Mouse (Mus musculus) neural tube, embryonic 11.5 days (tissue): ENCODE data around the gene Ppp1r7. TPM values are rescaled to one million over a fixed set of nuclear protein-coding genes. Genes with fewer than 3 reads are reported as not detected.
A peak's percentile ranks its signal among the peaks of the same experiment; 100 is the strongest.

ENCODE experiments used
- ATAC-seq: fragments of 200-750 bp; cut with Nextera tagmentation; 2 replicates; pipeline ENCODE4 v1.8.0; 2017; ENCODE audit warnings: moderate number of reproducible peaks, mild to moderate bottlenecking, moderate TSS enrichment, moderate library complexity; ENCODE audit not compliant: insufficient read depth, low FRiP score, low TSS enrichment
- DNase-seq: peaks from one replicate; pipeline ENCODE4 v3.0.0-alpha.2; 2015; ENCODE audit warnings: low spot score
- H3K27ac ChIP-seq: fragments of 300-500 bp; sonication (generic); 2 replicates; pipeline ENCODE4 v1.5.1; 2014; ENCODE audit warnings: low read depth, mild to moderate bottlenecking, low read length
- H3K27me3 ChIP-seq: fragments of 300-500 bp; sonication (generic); 2 replicates; pipeline ENCODE4 v1.6.1; 2014; ENCODE audit warnings: mild to moderate bottlenecking, low read length, mixed read lengths; ENCODE audit not compliant: control insufficient read depth, insufficient read depth
- H3K36me3 ChIP-seq: fragments of 300-500 bp; sonication (generic); 2 replicates; pipeline ENCODE4 v1.6.1; 2014; ENCODE audit warnings: mild to moderate bottlenecking, low read length, moderate library complexity, mixed read lengths; ENCODE audit not compliant: control insufficient read depth, insufficient read depth
- H3K4me1 ChIP-seq: fragments of 300-500 bp; sonication (generic); 2 replicates; pipeline ENCODE4 v1.6.1; 2014; ENCODE audit warnings: low read length, mixed read lengths; ENCODE audit not compliant: control insufficient read depth, insufficient read depth
- H3K4me2 ChIP-seq: fragments of 300-500 bp; sonication (generic); 2 replicates; pipeline ENCODE4 v1.6.1; 2014; ENCODE audit warnings: low read depth, mild to moderate bottlenecking, moderate library complexity
- H3K4me3 ChIP-seq: fragments of 300-500 bp; sonication (generic); 2 replicates; pipeline ENCODE4 v1.5.1; 2014; ENCODE audit warnings: low read depth, low read length
- H3K9ac ChIP-seq: fragments of 300-500 bp; sonication (generic); 2 replicates; pipeline ENCODE4 v1.6.1; 2014; ENCODE audit warnings: mild to moderate bottlenecking, low read length
- H3K9me3 ChIP-seq: fragments of 300-500 bp; sonication (generic); 2 replicates; pipeline ENCODE4 v1.6.1; 2016; ENCODE audit warnings: low read length; ENCODE audit not compliant: control insufficient read depth
- WGBS: fragments of 180-500 bp; shearing (Covaris S2); extraction: QIAGEN DNeasy Blood & Tissue Kit; methylation state at CpG from one replicate; pipeline ENCODE4 v1.1.7; 2014; 5-methylcytosine and 5-hydroxymethylcytosine counted together
- microRNA-seq: library from miRNA; unstranded; fragments of <30 nt; microRNA quantifications from one replicate; pipeline ENCODE4, GENCODE M21; 2016
- polyA plus RNA-seq: library from polyadenylated mRNA; unstranded; fragments of >200 nt; fragmentation: Nextera tagmentation; extraction: Ambion mirVana; gene quantifications from 2 replicates; pipeline ENCODE4 v1.2.1, GENCODE M21; 2014

Ppp1r7 gene
- polyA plus RNA-seq, 1 experiment from 2014 or later = 79.0 TPM

DNA sequence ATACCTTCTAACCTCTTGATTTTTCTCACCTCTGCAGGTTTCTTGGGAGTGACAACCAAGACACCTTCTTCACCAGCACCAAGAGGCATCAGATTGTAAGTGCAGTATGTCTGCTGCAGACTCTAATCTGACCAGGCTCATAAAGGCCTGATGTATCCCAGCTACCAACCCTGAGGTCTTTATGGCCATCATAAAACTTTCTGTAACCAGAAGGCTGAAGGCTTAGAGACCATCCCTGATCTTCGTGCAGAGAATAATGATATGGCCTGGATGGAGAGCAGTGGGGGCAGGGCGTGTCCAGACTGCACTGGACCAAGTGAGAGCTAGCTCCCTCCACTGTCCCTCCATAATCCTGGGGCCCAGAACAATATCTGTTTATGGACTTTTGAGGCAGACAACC, 44.5 kb downstream of the Ppp1r7 start:
- no peak overlapping the region for H3K9ac ChIP-seq
- no peak overlapping the region for H3K4me3 ChIP-seq
- H3K36me3 ChIP-seq = no peaks in the 10 kb centered on the region
- no peaks in the 10 kb centered on the region for H3K4me1 ChIP-seq
- H3K9me3 ChIP-seq = no peaks in the 10 kb centered on the region
- no peak overlapping the region for H3K4me2 ChIP-seq
- H3K27me3 ChIP-seq = no peaks in the 10 kb centered on the region
- ATAC-seq (no peak), DNase-seq (no peak)
- WGBS = 50% methylated on average over 2 of the region's 2 CpGs
- H3K27ac ChIP-seq = no peak overlapping the region

DNA sequence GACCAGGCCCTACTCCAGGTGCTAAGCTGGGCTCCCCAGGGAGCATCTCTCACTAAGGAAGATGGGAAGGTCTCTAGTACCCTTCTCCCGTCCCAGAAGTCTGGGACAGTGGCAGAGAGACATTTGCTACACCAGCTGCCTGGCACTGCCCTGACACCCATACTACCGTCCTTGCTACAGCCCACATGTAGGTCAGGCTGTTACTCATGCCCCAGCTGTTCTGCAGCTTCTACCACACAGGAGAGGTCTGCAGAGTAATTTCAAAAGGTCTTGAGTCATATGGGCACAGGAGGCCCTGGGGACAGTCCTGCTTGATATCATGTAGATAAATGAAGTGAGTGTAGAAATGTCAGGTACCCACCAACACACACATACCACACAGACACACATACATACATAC, 46.3 kb downstream of the Ppp1r7 start:
- no peak for ATAC-seq

DNA sequence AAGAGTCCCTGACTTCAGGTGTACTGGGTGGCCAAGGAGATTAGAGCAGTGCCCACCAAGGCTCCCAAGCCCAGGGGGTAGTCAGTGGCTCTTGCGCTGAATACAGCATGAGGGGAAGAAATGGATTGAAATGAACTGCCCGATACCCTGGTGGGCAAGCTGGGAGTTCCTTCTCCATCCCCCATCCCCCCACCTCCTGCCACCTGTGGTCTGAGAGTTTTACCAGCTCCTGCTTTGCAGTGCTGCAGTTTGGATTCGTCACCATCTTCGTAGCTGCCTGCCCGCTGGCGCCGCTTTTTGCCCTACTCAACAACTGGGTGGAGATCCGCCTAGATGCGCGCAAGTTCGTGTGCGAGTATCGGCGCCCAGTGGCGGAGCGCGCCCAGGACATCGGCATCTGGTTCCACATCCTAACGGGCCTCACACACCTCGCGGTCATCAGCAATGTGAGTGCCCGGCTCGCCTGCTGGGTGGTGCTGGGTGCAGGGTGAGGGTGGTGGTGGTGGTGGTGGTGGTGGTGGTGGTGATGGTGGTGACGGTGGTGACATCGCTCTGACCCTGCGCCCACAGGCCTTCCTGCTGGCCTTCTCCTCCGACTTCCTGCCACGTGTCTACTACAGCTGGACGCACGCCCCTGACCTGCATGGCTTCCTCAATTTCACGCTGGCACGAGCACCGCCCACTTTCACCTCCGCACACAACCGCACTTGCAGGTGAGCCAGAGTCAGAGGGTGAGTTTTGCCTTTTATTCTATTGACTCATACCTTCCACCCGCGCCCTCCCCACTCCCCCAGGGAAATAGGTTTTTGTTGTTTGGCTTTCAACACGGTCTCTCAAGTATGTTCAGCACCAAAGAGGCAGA, 58.8 kb downstream of the Ppp1r7 start:
- Histone ChIP-seq H3K4me2 (peak overlapping the region; percentile 36), H3K4me1 (no peaks in the 10 kb centered on the region), H3K36me3 (no peaks in the 10 kb centered on the region; the same call in 1 of the 2 replicates), H3K27ac (no peak overlapping the region), H3K27me3 (no peaks in the 10 kb centered on the region), H3K9ac (no peak overlapping the region), H3K9me3 (no peaks in the 10 kb centered on the region), H3K4me3 (peak overlapping the region; percentile 15; the same call in 1 of the 2 replicates)
- ATAC-seq (no peak), DNase-seq (peak; percentile 21)
- WGBS = 17% methylated on average over 38 of the region's 38 CpGs

More for the DNA sequence above, 46.3 kb downstream of the Ppp1r7 start:
- Histone ChIP-seq H3K36me3 (no peaks in the 10 kb centered on the region), H3K4me3 (no peak overlapping the region), H3K9ac (no peak overlapping the region), H3K27ac (no peak overlapping the region), H3K9me3 (no peaks in the 10 kb centered on the region), H3K4me2 (no peak overlapping the region), H3K4me1 (no peaks in the 10 kb centered on the region), H3K27me3 (no peaks in the 10 kb centered on the region)
- WGBS = 70% methylated on average over 2 of the region's 2 CpGs
- DNase-seq = no peak

DNA sequence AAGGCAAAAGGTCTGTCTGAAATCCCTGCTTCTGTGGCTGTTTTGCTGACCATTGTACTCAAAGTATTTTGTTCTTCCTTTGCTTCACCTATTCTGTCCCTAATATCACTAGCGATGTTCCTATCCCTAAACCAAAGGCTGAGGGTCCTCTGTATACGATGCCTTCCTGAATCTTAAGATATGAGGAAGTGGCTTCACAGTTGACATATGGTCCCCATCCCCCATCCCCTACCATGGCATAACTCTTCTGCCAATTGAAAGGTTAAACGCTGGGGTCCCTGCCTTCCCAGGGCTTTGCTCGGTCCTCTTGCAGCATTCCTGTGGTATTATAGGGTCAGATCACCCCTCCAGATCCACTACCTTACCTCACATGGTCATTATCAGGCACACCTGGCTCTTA, 60.7 kb downstream of the Ppp1r7 start:
- 83% methylated on average over 4 of the region's 4 CpGs for WGBS
- no peaks in the 10 kb centered on the region for H3K4me1 ChIP-seq

More for the DNA sequence above, 60.7 kb downstream of the Ppp1r7 start:
- Histone ChIP-seq H3K9me3 (no peaks in the 10 kb centered on the region), H3K27ac (no peak overlapping the region), H3K9ac (no peak overlapping the region), H3K27me3 (no peaks in the 10 kb centered on the region), H3K36me3 (peaks cover 8% of the 10 kb centered on the region), H3K4me2 (no peak overlapping the region), H3K4me3 (no peak overlapping the region)
- ATAC-seq (no peak), DNase-seq (no peak)

Small RNA genes within 50 kb of the gene (microRNA-seq; reads per million reads assigned to microRNA genes)
- gene Mir6345 (not detected), gene Mir6902 (not detected)

Other genes starting within 250 kb of the Ppp1r7 start
- 58.0 and 73.8 TPM in 2 replicates for gene Kif1a, start 240.9 kb upstream of the Ppp1r7 start, polyA plus RNA-seq
- not detected in 2 replicates for gene Agxt, start 207.6 kb upstream of the Ppp1r7 start, polyA plus RNA-seq
- 0.57 TPM in 1 of 2 replicates, not detected in the other for gene 2310007B03Rik, start 181.9 kb upstream of the Ppp1r7 start, polyA plus RNA-seq
- gene Crocc2, start 174.1 kb upstream of the Ppp1r7 start, polyA plus RNA-seq = 0.12 and 0.15 TPM in 2 replicates
- 5.3 and 6.6 TPM in 2 replicates for gene Sned1, start 107.0 kb upstream of the Ppp1r7 start, polyA plus RNA-seq
- 34.5 and 38.5 TPM in 2 replicates for gene Mterf4, start 36.9 kb upstream of the Ppp1r7 start, polyA plus RNA-seq
- gene Pask, start 628 bp downstream of the Ppp1r7 start, polyA plus RNA-seq = 17.4 and 18.9 TPM in 2 replicates
- gene Ano7, start 31.1 kb downstream of the Ppp1r7 start, polyA plus RNA-seq = 0.23 and 0.32 TPM in 2 replicates
- gene Hdlbp, start 136.0 kb downstream of the Ppp1r7 start, polyA plus RNA-seq = 95.7 and 98.2 TPM in 2 replicates
- 6.0 TPM in 2 replicates for gene Farp2, start 169.2 kb downstream of the Ppp1r7 start, polyA plus RNA-seq